Mouse (Mus musculus) thymus, adult 18-20 months (tissue): ENCODE measurements around the gene Kazn.
A peak's percentile ranks its signal among the peaks of the same experiment; 100 is the strongest.

Experiments used
- DNase-seq, 2 experiments: peaks; one replicate each; pipeline ENCODE4 v3.0.0; 2022; ENCODE audit warnings: mixed read lengths in 2 of 2

The Kazn gene

DNA sequence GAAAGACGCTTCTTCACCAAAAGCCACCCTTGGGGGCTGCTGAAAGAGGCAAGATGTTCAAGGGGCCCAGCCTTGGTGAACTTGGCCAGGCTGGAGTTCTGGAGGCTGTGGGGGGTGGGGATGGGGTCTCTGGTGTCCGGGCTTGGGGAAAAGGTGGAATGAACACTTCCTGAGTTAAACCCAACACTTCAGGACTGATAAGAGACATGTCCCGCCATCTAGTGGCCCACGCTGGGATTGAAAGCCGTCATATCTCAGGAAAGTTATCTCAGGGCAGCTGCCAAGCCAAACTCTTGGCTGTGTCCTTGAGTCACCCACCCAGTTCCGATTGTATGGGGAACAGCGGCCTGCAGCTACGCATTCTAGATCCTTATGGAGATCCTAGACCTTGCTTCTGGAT is 140.9 kb downstream of the Kazn start:
- no peak for DNase-seq

DNA sequence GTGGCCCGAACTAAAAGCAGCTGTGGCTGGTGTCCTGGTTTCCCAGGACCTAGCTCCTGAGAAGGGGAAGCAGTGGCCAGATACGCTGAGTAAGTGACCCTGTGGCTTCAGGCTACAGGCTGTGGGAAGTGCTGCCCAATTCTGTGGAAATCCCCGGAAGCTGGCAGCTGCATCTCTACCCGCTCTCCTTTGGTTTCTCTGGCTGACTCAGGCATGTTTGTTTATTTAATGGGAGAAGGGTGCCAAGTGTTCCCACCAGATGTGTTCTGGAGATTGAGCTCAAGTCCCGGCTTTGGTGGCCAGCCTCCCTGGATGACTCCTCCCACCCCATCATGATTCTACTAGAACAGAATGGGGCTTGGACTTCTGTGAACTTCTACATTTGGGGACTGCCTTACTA is 141.3 kb downstream of the Kazn start:
- no peak for DNase-seq

DNA sequence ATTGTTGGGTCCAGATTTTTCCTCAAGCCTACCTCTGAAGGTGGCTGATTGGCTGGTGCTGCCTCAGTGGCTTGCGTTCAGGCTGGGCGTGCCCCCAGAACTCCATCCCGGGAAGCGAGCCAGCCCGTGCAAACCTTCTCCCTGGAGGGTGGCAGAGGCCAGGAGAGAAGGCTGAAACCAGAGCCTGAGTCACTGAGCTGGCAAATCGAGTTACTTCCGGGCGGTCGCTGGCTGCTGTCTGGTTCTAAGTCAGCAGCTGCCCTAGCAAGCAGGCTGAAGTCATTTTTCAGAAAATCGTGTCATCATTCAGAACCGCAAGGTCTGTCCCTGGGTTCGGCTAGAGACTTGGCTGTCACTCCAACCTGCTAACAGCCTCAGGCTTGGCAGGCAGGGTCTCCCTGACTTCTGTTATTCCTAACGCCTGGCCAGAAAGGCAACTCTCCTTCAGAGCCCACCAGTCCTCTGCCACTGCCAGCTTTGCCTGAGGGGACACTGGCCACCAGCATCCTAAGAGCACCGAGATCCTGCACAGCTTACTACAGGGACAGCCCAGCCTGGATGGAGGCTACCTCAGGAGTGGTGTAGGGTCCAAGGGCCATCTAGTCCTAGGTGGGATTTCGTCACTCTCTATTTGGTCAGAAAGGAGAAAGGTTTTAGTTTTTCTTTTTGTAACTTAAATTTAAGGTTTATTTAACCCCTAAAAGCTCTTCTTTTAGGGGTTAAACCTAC is 143.5 kb downstream of the Kazn start:
- no peak for DNase-seq

DNA sequence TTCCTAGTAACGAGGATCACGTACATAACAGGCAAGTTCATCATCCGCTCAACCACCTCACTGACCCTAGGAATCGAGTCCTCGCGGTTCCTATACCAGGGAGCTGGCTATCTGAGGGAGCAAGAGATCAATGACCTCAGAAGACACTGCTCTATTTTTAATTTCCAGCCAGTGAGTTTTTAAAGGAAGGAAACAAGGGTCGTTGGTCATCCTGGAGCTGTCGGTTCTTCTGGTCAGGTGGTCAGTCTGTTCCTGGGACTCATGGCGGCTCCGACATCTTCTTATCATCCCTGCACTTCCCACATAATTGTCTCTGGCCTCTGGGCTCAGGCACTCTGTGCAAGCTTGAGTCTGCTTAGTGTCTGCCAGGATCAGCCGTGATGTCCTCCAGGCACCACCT is 144.8 kb downstream of the Kazn start:
- no peak for DNase-seq

DNA sequence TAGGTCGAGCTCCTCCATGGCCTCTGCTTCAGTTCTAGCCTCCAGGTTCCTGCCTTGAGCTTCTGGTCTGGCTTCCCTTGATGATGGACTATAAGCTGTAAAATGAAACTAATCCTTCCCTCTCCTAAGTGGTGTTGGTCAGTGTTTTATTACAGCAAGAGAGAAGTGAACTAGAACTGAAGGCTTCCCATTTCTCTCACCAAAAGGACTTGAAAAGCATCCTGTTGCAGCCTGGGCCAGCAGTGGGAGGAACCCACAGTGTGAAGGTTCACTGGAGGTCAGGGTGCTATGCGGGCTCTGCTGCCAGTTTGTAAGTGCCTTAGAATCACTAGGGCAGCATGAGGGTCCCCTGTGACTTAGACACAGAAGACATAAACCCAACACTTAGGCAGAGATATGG is 148.1 kb downstream of the Kazn start:
- no peak for DNase-seq

DNA sequence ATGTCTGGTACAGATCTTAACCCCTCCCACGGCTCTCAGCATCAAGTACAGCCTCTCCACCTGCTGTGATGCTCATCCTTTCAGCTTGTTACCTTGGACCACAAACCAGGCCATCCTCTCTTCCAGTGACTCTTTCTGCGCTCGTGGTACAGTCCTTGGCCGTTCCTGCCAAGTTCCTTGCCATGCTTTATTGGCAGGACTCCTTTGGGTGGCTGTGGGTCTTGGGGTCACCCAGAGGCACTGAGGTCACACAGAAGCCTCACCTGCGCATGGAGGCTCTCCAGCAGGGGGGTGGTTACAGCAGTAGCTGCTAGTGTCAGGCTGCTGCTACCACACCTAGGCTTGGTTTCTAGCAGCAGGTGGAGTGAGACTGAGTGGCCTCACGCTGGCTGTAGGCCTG is 149.2 kb downstream of the Kazn start:
- no peak for DNase-seq

DNA sequence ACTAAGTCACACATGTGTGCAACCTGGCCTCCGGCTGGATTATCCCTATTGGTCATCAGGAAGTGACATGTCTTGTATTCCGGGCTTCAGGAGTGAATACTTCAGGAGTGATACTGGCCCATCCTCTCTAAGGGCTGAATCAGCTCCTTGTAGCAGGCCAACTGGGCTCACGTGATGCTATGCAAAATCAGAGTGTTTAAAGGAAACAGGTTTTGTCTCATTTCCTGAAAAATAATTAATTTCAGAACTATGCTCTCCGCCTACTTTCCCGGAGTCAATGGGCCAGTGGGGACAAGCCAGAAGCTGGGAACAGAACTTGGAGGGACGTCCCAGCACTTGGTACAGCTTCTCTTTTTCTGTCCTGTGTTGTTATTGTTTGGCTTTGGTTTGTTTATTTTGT is 150.4 kb downstream of the Kazn start:
- no peak for DNase-seq

DNA sequence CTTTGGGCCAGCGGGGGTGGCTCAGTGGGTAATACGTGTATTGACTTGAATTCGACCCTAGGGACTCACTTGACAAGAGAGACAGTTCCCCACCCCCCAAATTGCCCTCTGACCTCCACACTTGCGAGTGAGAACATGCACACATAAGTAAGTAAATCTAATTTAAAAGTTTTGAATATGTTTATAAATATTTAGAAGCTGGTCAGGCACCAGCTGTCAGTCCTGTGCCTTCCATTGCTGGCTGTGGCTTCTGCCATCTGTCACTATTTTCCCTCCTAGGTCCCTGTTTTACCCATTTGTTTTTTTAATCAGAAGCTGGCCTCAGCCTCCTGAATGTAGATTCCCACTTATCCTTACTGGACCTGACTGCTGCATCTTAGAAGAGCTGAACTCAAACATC is 150.8 kb downstream of the Kazn start:
- DNase-seq = no peak

DNA sequence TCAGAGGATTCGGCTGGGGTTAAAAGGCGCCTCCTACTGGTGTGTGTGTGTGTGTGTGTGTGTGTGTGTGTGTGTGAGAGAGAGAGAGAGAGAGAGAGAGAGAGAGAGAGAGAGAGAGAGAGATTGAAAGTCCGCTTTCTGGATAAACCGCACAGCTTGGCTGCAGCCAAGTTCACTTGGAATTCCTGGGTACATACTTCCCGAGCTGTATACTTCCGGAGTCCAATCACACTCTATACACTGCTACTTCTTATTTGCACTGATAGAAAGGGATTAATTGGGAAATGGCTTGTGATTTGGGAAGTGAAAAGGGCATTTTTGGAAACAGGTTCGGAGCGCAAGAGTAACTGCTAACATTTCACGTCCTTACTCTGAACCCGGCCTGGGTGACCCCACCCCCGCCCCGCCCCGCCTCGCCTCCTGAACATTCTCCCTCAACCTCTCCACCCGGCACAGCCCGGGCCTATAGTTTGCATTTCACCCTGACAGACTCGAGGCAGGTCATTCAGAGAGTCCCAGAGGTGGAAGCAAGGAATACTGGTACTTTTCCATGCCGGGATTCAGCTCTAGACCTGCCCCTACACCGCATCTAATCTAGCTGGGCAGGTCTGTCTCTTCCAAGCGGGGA is 154.2 kb downstream of the Kazn start:
- no peak for DNase-seq

DNA sequence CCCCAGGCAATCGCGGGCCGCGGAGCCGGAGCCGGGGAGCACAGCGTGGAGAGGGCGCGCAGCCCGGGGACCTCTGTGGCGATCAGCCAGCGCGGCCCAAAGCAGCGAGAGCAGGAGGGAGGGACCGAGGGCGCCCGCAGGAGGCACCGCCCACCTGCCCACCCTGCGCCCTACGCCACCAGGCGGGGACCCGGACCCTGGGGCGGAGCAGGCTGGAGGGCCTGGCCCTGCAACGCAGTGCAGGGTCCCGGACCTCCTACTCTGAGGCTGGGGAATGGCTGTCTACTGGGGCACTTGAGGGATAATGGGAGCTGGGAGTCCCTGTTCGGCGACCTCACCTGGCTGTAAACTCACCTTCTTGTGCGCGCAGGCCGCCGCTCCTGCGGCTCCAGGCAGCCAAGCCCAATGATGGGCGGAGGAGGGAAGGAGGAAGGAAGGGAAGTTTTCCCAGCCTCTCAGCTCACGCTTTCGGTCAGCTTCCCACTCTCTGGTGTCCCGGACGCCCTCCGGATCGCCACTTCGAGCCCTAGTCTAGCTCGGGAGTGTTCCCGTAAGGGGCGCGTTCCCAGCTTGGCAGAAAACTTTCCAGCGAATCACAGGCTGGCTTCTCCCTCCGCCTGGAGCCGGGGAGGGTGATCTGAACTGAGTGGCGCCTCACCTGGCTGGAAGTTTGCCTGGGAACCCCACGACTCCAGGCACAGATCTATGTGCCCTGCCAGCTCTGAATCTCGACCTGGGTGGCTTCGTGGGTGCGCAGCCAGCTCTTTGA is 154.9 kb downstream of the Kazn start, which contains the start of gene Tmem51:
Gene Tmem51 (minus strand): TSS at position 174 of the 769 bp plus-strand sequence.
- no peak for DNase-seq

DNA sequence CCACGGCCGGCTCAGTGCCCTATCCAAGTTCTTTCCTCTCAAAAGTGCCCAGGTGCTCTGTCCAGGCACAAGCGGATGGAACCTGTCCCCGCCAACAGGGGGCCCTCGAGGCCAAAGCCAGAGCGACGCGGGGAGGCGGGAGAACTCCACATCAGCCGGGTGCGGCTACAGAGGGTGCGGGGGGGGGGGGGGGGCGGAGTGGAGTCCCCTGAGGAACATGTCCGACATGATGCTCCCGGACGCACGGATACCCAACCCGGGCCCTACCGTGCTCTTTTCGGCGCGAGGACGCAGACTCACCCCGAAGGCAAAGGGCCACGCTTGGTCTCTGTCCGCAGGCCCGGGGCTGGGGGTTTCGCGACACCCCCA is 155.5 kb downstream of the Kazn start:
- peak in 1 of 2 experiments; percentile 16 for DNase-seq

DNA sequence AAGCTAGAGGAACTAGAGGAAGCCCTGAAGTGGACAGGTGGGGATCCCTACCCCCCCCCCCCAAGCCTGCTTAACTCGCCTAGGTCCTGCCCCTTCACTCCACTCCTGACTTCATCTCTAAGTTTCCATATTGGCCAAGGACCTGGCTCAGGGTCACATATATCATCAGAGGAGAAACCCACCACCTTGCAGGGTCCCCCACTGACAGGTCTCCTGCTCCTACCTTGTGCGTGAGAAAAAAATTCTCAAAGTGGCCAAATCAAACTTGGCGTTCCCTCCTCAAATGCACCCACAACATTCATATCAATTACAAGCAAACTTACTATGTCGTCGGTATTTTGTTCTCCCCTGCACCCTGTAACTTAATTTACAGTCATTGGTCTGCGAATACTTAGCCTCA is 156.0 kb downstream of the Kazn start:
- DNase-seq = no peak

DNA sequence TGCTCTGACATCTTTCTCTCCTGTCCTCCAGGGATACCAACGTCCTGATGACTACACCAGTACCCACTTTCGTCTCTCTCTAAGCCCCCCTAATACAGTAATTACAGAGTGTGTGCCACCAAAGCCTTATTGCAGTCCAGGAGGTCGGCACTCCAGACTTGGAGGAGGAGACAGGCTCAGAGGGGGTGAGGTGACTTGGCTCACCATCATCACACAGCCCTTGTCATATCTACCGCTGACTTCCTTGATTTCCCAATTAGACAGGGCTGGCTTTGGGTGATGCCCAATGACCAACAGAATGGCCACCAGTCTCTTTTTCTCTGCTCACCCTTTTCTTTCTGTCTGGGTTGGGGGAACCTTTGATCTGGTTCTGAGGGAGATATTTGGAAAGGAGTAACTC is 156.5 kb downstream of the Kazn start:
- DNase-seq = no peak

DNA sequence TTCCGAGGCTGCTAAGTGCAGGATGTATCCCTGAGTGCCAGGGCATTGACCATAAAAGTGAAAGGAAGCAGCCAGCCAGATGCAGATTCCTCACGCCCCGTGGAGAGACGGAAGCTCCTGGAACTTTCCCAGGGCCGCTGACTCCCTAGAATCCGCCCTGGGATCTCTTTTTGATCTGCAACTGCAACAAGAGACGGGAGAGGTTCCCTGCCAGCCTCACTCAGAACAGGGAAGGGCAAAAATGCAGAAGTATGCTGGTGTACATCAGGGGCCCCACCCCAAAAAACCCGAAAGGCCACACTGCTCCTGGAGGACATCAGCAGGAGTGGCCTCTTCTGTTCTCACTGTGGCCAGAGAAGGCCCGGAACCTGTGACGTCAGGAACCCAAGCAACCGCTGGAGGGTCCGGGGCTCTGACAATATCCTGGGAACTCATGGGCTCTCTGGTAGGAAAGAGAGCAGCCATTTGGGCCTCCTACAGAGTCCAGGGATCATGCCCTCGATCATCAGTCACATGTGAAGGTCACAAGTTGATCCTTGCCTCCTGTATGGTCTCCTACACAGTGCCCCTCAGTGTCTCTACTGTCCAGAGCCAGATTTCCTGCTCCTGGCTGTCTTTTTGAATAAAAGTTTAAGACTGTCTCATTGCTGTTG is 157.4 kb downstream of the Kazn start:
- DNase-seq = no peak

DNA sequence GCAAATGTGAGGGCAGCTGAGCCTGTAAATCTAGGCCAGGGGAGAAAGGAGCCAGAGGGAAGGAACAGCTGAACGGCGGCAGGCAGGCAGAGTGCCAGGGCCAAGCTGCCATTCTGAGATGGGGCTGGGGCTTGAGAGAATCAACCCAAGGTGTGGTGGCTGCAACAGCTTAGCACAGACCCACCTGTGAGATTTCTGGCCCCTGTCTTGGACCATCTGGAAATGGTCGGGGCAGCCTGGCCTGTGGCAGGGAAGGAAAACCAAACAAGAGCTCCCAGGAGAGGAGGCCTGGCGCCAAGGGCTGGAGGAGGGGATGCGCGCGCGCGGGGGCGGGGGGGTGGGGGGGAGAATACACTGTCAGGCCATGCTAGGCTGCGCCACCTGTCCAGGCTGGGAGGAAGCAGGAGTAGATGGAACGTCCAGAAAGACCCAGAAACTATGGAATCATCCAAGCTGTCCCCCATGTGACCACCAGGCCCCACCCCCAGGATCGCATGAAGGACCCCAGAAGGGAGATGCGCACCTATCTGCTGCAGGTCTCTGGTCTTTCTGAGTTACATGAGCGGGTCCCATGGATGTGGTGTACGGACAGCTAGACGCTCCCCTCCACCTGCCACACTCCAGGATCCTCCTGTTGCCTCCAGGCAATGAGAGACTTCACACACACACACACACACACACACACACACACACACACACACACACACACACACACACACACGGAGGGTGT is 158.1 kb downstream of the Kazn start:
- DNase-seq = no peak

DNA sequence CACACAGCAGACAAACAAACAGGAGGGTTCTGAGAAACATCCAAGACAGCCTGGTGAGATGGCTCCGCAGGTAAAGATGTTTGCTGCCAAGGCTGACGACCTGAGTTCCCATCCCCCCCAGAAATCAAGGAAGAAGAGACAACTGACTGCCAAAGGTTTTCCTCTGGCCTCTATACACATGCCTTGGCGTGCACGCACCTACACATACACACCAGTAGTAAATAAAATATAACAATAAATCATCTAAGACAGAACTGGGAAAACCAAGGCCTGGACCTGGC is 158.8 kb downstream of the Kazn start:
- no peak for DNase-seq

DNA sequence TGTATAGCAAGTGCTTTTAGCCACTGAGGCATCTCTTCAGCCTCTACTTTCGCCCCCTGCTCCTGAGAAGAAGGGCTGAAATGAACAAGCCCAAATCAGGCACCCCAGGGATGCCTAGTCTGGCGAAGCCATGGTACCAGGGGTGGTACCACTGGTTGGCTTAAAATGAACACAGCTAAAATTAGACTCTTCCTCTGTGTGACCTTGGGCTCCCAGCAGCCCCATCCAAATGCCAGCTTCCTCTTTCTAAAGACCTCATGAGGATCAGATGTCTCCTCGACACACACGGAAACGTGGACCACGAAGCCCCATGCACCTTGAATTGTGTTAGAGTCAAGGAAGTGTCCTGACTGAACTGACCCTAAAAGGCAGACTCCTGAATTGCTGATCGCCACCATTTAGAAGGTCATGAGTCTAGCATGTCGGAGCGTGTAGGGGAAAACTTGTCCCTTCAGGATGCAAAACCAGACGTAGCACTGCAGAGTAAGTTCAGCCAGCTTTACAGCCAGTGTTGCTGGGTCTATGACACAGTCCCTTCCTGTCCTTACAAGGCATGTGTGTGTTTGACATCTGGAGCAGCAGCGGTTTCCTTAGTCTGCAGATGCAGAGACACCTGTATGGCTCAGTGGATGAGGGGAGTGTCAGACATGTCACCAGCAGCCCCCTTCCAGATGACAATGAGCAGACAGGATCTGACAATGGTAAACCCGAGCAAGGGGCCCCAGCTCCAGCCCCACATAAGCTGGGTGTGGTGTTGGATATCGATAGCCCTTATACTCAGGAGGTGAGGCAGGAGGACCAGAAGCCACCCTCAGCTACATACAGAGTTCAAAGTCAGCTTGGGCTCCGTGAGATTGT is 159.3 kb downstream of the Kazn start:
- no peak for DNase-seq

DNA sequence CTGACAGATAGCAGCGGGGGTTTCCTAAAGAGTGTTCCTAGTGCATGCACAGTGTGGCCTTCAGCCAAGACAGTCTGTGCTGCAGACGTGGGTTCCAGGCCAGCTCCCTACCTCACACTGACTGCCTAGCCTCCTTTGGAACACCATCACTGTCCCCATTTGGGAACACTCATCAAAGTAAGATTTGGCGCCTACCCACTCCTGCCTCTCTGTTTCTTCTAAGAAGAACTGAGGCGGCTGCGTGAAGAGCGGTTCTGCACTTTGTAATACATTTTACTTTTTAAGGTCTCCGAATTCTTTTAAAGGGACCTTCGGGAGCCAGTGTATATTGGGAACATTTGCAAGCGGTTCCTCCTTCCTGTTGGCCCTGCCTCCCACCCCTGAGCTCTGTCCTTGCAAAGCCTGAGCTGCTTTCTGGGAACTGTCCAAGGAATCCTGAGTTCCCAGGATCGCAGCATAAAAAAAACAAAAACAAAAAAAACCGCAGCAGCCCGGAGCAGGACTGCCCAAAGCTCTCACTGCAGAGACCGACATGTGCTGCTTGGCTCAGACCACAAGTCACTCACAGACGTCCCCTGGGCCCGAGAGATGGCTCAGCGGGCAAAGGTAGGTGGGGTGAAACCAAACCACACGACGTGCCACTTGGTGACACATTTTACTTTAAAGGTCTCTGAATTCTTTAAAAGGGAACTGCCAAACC is 161.5 kb downstream of the Kazn start:
- no peak for DNase-seq

DNA sequence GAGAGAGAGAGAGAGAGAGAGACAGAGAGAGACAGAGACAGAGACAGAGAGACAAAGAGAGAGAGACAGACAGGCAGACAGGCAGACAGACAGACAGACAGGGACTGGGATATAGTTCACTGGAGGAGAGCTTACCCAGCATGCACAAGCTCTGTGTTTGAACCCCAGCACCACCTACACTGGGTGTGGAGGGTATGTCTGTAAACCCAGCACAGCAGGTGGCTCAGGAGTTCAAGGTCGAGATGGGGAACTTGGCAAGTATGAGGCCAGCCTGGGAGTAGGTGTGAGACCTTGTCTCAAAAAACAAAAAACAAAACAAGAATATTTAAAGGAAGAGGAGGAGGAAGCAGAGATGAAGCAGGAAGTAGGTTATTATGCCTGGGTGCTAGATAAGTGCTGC is 162.3 kb downstream of the Kazn start:
- no peak for DNase-seq

DNA sequence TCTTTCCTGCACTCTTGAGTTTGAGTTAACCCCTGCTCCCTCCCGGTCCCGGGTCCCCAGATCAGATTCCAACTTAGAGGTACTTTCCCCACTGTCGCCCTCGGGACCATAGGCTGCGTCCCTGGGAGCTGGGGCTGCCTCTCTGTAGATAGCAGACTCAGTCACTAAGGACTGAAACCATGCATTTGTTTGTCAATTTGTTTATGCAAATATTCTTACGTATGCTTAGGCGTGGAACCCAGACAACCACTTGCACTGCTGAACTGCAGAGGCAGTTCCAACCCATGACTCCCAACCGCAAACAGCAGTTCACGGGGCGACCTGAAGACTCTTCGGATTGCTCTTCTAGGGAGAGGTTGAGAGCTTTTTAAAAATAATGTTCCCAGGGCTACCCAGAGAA is 163.3 kb downstream of the Kazn start:
- DNase-seq = no peak

DNA sequence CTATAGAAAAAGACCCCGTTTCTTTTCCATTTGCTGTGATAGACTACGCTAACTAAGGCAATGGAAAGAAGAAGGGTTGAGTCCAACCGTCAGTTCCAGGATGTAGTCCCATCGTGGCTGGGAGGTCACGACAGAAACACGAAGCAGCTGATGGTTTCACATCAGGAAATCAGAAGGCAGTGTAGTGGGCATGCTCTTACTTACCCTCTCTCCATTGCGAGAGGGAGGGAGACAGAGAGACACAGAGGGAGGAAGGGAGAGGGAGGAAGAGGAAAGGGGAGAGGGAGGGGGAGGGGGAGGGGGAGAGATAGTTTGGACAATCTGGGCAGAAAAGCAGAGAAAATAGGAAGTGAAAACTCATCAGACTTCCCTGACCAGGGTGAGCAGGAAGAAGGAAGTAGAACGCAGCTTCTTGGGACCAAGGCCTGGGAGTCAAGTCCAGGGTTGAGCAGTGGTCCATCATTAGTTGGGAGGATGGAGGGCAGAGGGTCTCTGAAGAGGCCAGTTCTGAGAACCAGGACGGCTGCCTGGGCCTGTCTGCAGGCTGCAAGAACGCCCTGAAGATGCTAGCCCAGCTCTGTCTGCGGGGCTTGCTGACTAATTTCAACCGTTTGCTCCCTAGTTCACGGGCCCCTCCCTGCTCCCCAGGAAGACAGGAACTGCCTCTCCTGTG is 165.0 kb downstream of the Kazn start:
- no peak for DNase-seq
